Mouse (Mus musculus): Measurements from ENCODE around the gene Gabarapl1.

The Gabarapl1 gene

DNA sequence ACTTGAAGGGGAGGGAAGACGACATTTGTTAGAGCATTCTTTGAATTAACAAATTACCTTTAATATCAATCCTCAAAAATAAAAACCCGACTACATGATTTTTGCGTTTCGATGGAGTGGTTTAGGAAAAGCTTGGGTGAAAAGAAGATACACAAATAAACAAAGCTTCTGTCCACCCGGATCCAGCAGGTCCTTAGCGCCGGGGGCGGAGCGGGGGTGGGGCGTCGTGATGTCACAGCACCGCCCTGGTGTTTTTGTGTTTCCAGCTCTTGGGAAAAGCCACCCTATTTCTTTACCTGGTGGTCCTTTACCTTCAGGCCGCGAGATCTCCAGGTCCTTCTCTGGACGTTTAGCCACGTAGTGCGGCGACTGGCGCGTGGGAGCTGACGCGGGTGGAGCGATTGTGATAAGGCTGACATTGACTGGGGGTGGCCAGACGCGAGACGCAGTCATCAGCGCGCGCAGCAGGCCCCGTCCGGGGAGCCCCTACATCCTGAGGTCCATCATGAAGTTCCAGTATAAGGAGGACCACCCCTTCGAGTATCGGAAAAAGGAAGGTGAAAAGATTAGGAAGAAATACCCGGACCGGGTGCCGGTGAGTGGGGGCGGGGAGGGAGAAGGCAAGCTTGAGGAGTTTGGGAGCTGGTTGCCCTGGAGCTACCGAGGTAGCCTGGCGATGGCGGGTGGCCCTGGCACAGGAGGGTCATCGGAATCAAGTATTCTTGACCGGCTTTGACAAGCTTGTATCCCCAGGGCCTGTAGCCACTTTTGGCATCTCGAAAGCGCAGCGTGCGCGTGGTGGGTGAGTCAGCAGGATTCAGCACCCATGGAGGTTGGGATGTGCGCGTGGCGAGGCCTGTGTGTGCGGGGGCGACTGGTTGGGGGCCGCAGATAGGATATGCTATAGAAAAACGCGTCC is at the start of gene Gabarapl1:
Gabarapl1 (plus strand) TSS at position 219 of the 919 bp plus-strand sequence.
- TF ChIP-seq GATA4 (IDR thresholded peaks at IDR 0.05; ENCODE audit: insufficient replicate concordance, low read length), result peak; percentile 27; the same call in 1 of the 2 replicates

DNA sequence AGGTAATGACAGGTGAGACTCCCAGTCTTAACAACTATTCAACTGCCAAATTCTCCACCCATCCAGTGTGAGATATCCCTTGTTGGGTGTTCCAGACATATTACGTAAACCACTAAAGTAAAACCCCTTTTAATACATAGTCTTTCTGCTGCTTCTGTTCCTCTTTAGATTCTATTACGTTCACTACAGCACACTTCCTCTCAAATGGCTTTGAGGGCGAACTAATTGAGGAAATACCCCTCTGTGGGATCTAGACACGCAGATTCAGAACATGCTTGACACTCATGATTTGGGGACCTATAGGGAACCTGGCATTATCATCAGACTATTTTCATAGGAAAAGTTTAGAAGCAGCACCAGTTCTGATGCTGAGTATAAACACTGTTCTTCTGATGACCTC is 38.0 kb upstream of the Gabarapl1 start:
- no peak for TF ChIP-seq GATA4 (IDR thresholded peaks at IDR 0.05; ENCODE audit: insufficient replicate concordance, low read length)

DNA sequence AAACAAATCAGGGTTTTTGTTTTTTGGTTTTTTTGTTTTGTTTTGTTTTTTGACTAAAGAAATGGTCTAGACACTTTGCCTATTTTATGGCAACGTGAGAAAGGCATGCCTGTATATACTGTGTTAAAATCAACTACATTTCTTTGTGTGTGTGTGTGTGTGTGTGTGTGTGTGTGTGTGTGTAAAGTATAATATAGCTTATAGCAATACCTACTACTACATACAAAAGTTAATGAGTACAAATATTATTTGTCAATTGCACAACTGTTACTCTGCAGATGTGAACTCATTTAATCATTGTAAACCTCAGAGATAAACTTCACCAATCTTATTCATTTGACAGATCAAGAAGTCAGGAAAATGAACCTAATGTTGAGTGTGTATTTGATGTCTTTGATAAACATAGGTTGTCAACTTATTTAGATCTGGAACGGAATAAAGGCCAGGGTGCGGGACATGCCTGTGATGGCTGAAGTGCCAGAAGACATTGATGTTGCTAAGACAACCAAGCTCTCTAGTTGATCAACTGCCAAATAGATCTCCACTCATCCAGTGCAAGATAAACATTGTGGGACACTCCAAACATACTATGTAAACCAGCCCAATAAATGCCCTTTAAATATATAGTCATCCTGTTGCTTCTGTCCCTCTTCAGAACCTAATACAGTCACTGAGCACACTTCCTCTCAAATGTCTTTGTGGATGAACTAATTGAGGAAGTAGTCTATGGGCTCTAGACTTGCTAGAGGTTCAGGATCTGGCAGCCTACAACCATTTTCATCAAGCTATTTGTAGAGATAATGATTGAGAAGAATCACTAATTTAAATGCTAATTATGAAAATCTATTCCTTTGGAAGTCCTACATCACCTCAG is 35.4 kb upstream of the Gabarapl1 start:
- TF ChIP-seq GATA4 (IDR thresholded peaks at IDR 0.05; ENCODE audit: insufficient replicate concordance, low read length), result no peak

DNA sequence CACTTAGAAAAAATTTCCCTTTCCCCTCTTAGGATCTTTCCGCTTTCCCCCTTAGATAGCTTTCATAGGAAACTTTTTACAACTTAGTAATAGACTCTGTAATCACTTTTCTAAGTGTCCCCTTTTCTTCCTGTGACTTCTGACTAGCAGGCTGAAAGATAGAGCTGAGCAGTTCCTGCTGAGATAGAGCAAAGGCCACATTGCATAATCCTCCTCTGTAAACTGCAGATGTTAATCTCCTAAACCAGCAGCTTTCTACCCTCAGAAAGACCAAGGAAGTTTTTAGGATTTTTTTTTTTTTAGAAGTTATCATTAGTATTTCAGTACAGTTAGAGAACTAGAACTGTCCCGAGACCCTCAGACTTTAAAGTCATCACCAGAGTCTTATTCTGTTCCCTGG is 29.5 kb upstream of the Gabarapl1 start:
- TF ChIP-seq GATA4 (IDR thresholded peaks at IDR 0.05; ENCODE audit: insufficient replicate concordance, low read length), result no peak

DNA sequence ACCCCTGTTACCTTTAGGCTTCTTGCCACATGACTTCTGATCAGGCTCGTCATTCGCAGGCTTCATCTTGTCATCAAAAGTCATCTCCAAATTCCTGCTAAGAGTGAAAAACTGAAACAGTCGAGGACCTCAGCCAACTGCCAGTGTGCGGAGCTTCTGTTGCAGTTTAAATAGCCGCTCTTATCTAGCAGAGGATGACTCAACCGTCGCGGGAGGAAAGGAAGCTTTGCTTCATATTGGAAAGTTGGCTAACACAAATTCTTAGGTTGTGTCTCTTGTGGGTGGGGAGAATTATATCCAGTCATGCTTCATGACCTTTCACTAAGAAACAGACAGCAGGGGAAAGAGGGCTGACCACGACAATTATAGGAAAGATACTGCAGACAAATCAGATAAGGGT is 25.9 kb upstream of the Gabarapl1 start, which contains the start of gene Olr1:
Olr1 (minus strand) TSS at position 142 of the 400 bp plus-strand sequence.
- TF ChIP-seq GATA4 (IDR thresholded peaks at IDR 0.05; ENCODE audit: insufficient replicate concordance, low read length), result no peak

DNA sequence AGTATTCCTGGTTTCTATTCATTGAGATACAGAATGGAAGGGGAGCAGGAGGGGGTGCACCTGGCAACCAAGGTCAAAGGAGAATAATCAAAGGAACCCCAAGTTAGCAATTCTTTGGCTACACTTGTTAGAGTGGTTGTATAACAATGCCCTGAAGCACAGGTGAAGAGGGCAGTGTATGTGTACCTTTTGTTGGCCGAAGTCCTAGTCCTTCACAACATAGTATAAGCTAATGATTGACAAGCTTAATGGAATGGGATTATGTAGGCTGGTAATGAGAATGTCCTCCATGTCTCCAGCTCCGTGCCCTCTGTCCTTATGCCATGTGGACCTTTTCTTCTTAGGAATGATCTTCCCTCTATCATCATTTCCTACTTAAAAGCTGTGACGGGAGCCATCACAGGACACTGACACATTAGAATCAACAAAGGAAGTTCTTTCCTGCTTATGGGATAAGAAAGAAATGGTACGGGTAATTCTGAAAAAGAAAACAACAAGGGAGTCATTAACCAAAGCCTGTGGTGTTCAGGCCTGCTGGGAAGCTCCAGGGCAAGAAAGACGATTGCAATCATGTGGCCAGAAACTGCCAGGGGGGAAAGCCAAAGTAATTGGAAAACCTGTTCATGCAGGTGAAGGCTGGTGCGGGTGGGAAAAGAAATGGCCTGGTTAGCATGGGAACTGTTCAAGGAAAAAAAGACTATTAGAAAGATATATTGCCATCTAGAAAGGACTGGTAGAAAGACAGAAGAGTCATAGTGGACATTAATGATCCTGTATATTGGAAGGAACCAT is 22.6 kb upstream of the Gabarapl1 start:
- no peak for TF ChIP-seq GATA4 (IDR thresholded peaks at IDR 0.05; ENCODE audit: insufficient replicate concordance, low read length)

DNA sequence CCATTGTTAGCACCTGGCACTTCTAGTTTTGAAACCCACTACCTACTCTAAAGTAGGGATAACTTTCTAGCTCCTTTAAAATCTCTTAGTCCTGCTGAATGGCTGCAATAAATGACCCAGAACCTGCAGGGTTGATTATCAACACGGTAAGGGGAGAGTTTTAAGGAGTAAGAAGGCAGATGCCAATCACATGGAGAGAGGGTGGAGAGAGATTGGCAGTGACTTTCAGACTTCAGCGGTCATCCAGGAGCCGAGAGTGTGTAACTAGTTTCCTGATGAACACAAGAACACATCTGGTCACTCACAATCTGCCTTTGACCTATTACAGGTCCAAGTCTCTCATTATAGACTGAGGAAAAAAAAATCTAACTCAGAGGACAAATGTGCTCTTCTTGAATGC is 20.6 kb upstream of the Gabarapl1 start, which contains the start of gene Tmem52b:
Tmem52b (plus strand) TSS at position 189 of the 400 bp plus-strand sequence.
- TF ChIP-seq GATA4 (IDR thresholded peaks at IDR 0.05; ENCODE audit: insufficient replicate concordance, low read length), result no peak

DNA sequence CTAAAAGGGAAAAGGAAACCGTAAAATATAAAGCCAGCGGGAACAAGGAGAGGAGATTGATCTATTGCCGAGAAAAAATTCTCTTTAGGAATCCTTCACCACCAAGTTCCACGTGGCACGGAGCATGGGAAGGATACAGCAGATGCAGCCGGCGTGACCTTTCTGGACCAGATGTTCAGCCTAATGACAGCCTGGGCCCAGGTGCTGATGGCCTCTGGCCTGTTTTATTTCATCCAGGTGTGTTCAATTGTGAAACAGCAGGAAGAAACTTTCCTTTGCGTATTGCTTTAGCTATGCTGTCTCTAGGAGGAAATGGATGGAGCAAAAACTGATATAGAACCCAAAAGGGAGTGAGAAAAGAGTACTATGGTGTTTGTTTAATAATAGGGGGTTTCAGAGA is 20.1 kb upstream of the Gabarapl1 start:
- TF ChIP-seq GATA4 (IDR thresholded peaks at IDR 0.05; ENCODE audit: insufficient replicate concordance, low read length), result no peak

DNA sequence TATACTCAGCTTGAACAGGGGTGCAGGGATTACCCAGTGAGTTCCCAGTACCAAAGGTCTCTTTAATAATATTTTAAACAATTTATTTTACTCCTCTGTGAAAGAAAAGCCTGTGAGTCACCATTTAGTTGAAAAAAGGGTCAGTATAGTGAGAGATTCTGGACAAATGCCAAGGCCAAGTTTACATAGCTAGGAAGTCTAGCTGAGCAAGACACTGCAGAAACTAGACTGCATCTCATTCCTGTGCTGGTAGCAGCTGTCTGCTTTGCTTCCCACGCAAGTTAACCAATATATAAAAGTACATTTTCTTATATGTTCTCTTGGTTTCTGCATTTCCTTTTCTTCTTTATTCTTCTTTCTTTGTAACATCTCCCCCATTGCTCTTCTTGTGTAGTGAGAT is 19.6 kb upstream of the Gabarapl1 start:
- no peak for TF ChIP-seq GATA4 (IDR thresholded peaks at IDR 0.05; ENCODE audit: insufficient replicate concordance, low read length)

DNA sequence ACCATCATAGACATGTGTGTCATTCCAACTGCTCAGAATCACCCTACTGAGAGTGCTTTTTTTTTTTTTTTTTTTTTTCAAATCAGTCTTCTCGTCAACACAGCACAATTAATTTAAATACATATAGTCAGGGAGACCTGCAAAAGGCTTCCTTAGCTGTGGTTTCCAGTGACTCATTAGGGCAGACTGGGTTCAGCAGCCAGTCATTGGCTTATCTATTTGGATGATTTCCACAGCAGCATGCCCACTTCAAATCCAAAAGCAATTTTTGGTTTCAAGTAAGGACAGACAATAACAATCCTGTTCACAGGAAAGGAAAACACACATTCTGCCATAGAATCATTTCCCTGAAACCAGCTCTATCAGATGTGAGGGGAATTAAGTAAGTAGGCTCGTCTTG is 18.6 kb upstream of the Gabarapl1 start:
- no peak for TF ChIP-seq GATA4 (IDR thresholded peaks at IDR 0.05; ENCODE audit: insufficient replicate concordance, low read length)

DNA sequence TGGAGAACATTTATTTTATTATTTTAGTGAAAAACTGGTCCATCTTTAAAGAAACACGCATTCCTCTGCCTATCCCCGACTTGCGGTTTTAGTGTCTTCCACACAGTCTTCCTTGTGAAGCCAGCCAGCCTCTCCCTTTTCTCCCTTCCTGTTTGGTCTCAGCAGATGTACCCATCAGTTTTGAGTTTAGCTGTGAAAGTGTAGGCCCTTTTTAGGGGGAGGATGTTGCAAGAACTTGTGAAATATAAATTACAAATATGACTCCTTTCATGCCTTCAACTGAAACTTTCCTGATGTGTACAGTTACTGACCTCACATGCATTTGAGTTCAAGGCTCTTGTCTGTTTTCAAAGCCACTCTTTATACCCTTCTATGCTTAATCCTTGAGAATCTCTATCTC is 17.9 kb upstream of the Gabarapl1 start:
- no peak for TF ChIP-seq GATA4 (IDR thresholded peaks at IDR 0.05; ENCODE audit: insufficient replicate concordance, low read length)

DNA sequence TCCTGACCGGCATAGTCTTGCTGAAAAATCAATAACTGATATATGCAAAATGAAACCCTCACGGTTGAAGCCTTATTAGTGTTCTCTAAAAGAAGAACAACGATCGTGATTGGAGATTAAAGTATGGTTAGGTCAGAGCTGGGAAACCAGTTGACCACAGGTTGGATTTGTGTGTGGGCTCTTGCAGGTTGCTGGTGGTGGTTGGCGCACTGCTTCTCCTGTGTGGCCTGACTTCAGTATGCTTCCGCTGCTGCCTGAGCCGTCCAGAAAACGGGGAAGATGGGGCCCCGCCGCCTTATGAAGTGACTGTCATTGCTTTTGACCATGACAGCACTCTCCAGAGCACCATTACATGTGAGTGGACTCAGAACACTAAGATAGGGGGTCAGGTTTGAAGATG is 16.6 kb upstream of the Gabarapl1 start:
- TF ChIP-seq GATA4 (IDR thresholded peaks at IDR 0.05; ENCODE audit: insufficient replicate concordance, low read length), result no peak

DNA sequence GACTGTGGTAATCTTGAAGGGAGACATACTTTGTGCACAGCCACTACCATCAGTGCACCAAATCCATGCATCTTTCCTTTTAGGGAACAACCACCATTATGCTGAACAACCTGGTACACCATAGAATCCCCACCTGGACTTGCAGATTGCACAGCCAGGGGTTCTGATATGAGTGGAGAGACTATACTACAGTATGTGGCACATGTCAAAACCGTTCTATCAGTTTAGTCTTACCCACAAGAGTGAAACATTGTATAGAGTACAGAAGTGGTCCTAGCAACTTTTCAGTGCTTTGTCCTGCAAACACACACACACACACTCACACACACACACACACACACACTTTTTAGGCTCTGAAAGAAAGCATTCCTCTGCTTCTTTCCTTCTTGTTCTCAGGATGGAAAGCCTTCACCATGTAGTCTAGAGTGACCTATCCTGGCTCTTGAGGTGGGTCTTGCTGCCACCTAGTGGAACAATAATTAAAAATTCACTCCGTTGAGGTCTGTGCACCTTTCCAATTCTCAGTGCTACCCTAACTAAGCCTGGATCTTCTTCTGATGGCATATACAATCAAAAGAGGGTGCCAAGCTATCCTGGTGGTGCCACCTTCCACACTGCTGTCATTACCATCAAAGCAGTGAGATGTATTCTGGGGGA is 15.1 kb upstream of the Gabarapl1 start:
- no peak for TF ChIP-seq GATA4 (IDR thresholded peaks at IDR 0.05; ENCODE audit: insufficient replicate concordance, low read length)

DNA sequence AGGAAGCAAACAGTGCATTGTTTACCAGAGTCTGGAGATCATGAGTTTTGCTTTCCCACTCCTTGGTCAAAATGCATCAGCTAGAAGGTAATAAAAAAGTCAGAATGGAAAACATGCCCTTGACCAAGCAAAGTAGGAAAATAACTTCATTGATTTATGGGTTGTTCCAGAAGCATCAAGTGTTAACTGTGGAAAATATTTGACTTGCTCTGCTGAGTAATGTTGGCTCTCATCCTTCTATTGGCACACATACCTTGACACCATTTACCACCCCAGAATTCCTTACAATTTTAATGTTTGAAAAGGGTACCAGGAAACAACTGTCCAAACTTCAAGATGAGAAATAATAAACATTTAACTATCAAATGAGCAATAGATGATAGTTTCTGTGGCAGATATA is 6.9 kb upstream of the Gabarapl1 start:
- no peak for TF ChIP-seq GATA4 (IDR thresholded peaks at IDR 0.05; ENCODE audit: insufficient replicate concordance, low read length)
